Comparison of ENCODE assay signal across 7 mouse cellular contexts in the genomic region with DNA sequence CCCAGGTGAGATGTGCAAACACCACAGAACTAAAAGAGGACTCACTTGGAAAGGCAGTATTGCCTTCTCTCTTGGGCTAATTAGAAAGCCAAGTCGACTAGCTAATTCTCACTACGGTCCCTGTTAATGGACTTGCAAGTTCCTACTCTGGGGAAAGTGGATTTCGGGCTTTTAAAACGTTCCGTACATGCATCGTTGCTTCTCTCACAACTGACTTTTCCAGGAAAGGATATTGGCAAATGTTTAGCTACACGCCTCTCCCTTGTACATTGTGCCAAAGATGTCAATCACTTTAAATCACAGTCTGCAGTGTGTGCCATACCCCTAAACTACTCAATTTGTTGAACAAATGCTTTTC. TPM values are rescaled to one million over a fixed set of nuclear protein-coding genes. Genes with fewer than 3 reads are reported as not detected.
DNase-seq lines count a peak whose midpoint lies in the region; ATAC-seq and TF ChIP-seq lines count a peak whose summit lies in the region.

No protein-coding gene starts in this region.

- H3K4me2 ChIP-seq in neural tube, embryonic 11.5 days (ENCODE audit: low read depth), result peak overlapping the region; percentile 92
- peak overlapping the region; percentile 86; the same call in 1 of the 2 replicates for H3K4me2 ChIP-seq in forebrain, embryonic 11.5 days (ENCODE audit: low read depth, low read length, severe bottlenecking)
- H3K4me2 ChIP-seq in limb, embryonic 11.5 days (ENCODE audit: low read depth, severe bottlenecking), result peak overlapping the region; percentile 62
- peak overlapping the region; percentile 93 for H3K4me2 ChIP-seq in stomach, postnatal 0 days (replicated peaks; ENCODE audit: low read depth)

- no peak for ATAC-seq in neural tube, embryonic 11.5 days (ENCODE audit: insufficient read depth, low FRiP score, low TSS enrichment)
- ATAC-seq in forebrain, embryonic 11.5 days (replicated peaks; ENCODE audit: low FRiP score), result no peak
- no peak for ATAC-seq in limb, embryonic 11.5 days (ENCODE audit: insufficient number of reproducible peaks, low FRiP score, low TSS enrichment, low read depth)
- no peak for ATAC-seq in stomach, postnatal 0 days (ENCODE audit: low FRiP score, low TSS enrichment)

- H3K4me3 ChIP-seq in neural tube, embryonic 11.5 days (ENCODE audit: low read depth, low read length), result peak overlapping the region; percentile 90; the same call in 1 of the 2 replicates
- H3K4me3 ChIP-seq in forebrain, embryonic 11.5 days (ENCODE audit: low read depth, low read length), result peak overlapping the region; percentile 90; the same call in 1 of the 2 replicates
- peak overlapping the region; percentile 93 for H3K4me3 ChIP-seq in limb, embryonic 11.5 days (ENCODE audit: low read depth, low read length)
- peak overlapping the region; percentile 88 for H3K4me3 ChIP-seq in stomach, postnatal 0 days (ENCODE audit: low read depth, low read length)

- no peaks in the 10 kb centered on the region for H3K9me3 ChIP-seq in neural tube, embryonic 11.5 days (ENCODE audit: control insufficient read depth, low read length)
- no peaks in the 10 kb centered on the region for H3K9me3 ChIP-seq in forebrain, embryonic 11.5 days (ENCODE audit: control insufficient read depth, low read length)
- H3K9me3 ChIP-seq in limb, embryonic 11.5 days (ENCODE audit: control insufficient read depth, low read length), result no peaks in the 10 kb centered on the region
- H3K9me3 ChIP-seq in stomach, postnatal 0 days (ENCODE audit: control insufficient read depth, low read length), result no peaks in the 10 kb centered on the region

- H3K9ac ChIP-seq in neural tube, embryonic 11.5 days (ENCODE audit: low read length), result no peak overlapping the region; the same call in 1 of the 2 replicates
- no peak overlapping the region for H3K9ac ChIP-seq in forebrain, embryonic 11.5 days (ENCODE audit: low read length)
- no peak overlapping the region for H3K9ac ChIP-seq in limb, embryonic 11.5 days (ENCODE audit: low read length)
- peak overlapping the region; percentile 96; the same call in 1 of the 2 replicates for H3K9ac ChIP-seq in stomach, postnatal 0 days (ENCODE audit: low read length)

- no peak for TF ChIP-seq EP300 in stomach, postnatal 0 days (optimal IDR thresholded peaks at IDR 0.05)

- no peak overlapping the region for H3K27ac ChIP-seq in neural tube, embryonic 11.5 days (ENCODE audit: low read depth, low read length)
- no peak overlapping the region for H3K27ac ChIP-seq in forebrain, embryonic 11.5 days (ENCODE audit: low read depth, low read length)
- H3K27ac ChIP-seq in limb, embryonic 11.5 days (replicated peaks; ENCODE audit: low read depth, low read length), result no peak overlapping the region
- peak overlapping the region; percentile 98 for H3K27ac ChIP-seq in stomach, postnatal 0 days (replicated peaks)

- 29% methylated on average over 7 of the region's 7 CpGs for WGBS in neural tube, embryonic 11.5 days
- 17% methylated on average over 7 of the region's 7 CpGs for WGBS in forebrain, embryonic 11.5 days
- 19% methylated on average over 7 of the region's 7 CpGs for WGBS in limb, embryonic 11.5 days
- 19% methylated on average over 7 of the region's 7 CpGs for WGBS in stomach, postnatal 0 days

- no peak for TF ChIP-seq CTCF in stomach, postnatal 0 days (IDR thresholded peaks at IDR 0.05; ENCODE audit: low read depth)

- no peak for DNase-seq in neural tube, embryonic 11.5 days (ENCODE audit: low spot score)
- DNase-seq in neural tube, embryonic 10.5 days (ENCODE audit: extremely low spot score, low spot score), result no peak
- DNase-seq in forebrain, embryonic 11.5 days (ENCODE audit: low spot score), result no peak
- DNase-seq in limb, embryonic 11.5 days (ENCODE audit: low spot score), result no peak
- DNase-seq in stomach, postnatal 0 days (ENCODE audit: low spot score), result no peak
- DNase-seq in testis, postnatal 14 days (ENCODE audit: low spot score), result no peak
- no peak for DNase-seq in adrenal gland, postnatal 10 days

- no peaks in the 10 kb centered on the region for H3K27me3 ChIP-seq in neural tube, embryonic 11.5 days (ENCODE audit: control insufficient read depth, insufficient read depth, low read length)
- H3K27me3 ChIP-seq in forebrain, embryonic 11.5 days (ENCODE audit: control insufficient read depth, insufficient read depth, low read length), result no peaks in the 10 kb centered on the region
- no peaks in the 10 kb centered on the region for H3K27me3 ChIP-seq in limb, embryonic 11.5 days (ENCODE audit: control insufficient read depth, insufficient read depth, low read length)
- no peaks in the 10 kb centered on the region for H3K27me3 ChIP-seq in stomach, postnatal 0 days (ENCODE audit: control insufficient read depth, insufficient read depth, low read length)

- H3K4me1 ChIP-seq in neural tube, embryonic 11.5 days (ENCODE audit: control insufficient read depth, insufficient read depth, low read length), result peaks cover 5% of the 10 kb centered on the region; the same call in 1 of the 2 replicates
- H3K4me1 ChIP-seq in forebrain, embryonic 11.5 days (replicated peaks; ENCODE audit: control insufficient read depth, insufficient read depth, low read length), result no peaks in the 10 kb centered on the region
- peaks cover 9% of the 10 kb centered on the region for H3K4me1 ChIP-seq in limb, embryonic 11.5 days (ENCODE audit: control insufficient read depth, insufficient read depth, low read length)
- H3K4me1 ChIP-seq in stomach, postnatal 0 days (replicated peaks; ENCODE audit: control insufficient read depth, insufficient read depth), result no peaks in the 10 kb centered on the region

- H3K36me3 ChIP-seq in neural tube, embryonic 11.5 days (ENCODE audit: control insufficient read depth, insufficient read depth, low read length), result no peaks in the 10 kb centered on the region
- no peaks in the 10 kb centered on the region for H3K36me3 ChIP-seq in forebrain, embryonic 11.5 days (ENCODE audit: control insufficient read depth, insufficient read depth, low read length)
- no peaks in the 10 kb centered on the region for H3K36me3 ChIP-seq in limb, embryonic 11.5 days (ENCODE audit: control insufficient read depth, insufficient read depth, low read length)
- no peaks in the 10 kb centered on the region for H3K36me3 ChIP-seq in stomach, postnatal 0 days (ENCODE audit: control insufficient read depth, insufficient read depth, low read length)

RNA-seq across cellular contexts. Expression of a gene that starts 0.9 kb away (rescaled TPM):
- 19.8 and 20.1 TPM in 2 replicates for polyA plus RNA-seq in neural tube, embryonic 11.5 days (2014; fragmentation: Nextera tagmentation; extraction: Ambion mirVana)
- polyA plus RNA-seq in forebrain, embryonic 11.5 days (2014; fragmentation: Nextera tagmentation; extraction: Ambion mirVana), result 19.5 and 19.6 TPM in 2 replicates
- polyA plus RNA-seq in limb, embryonic 11.5 days (2014; fragmentation: Nextera tagmentation; extraction: Ambion mirVana), result 18.8 and 22.6 TPM in 2 replicates
- polyA plus RNA-seq in stomach, postnatal 0 days (2015; fragmentation: Nextera tagmentation; extraction: Ambion mirVana), result 29.6 and 30.6 TPM in 2 replicates
- total RNA-seq in adrenal gland, postnatal 10 days (2021), result 10 to 100 TPM; 13.1 to 15.3 TPM
